Mouse (Mus musculus): ENCODE data around the gene Zfp979.
"Not testable (repeated sequence)": the region's sequence is repeated elsewhere in the genome, so short reads cannot be mapped to it uniquely, and the experiment has no call there.

DNA sequence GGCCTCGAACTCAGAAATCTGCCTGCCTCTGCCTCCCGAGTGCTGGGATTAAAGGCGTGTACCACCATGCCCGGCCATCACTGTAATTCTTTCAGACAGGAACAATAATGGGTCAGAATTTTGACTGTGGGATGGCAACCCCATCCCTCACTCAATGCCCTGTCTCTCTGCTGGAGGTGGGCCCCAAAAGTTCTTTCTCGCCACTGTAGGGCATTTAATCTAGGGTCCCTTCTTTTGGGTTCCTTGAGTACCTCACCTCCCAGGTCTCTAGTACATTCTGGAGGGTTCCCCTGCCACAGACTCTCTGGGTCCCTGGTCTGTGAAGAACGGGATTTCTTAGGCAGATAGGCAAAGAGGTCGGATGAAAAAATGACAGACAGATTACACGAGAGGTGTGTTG lies 71.2 kb downstream of the Zfp979 start:
- TF ChIP-seq CTCF (IDR thresholded peaks at IDR 0.05; ENCODE audit: borderline replicate concordance, insufficient read depth, low read length); POLR2A (IDR thresholded peaks at IDR 0.05; ENCODE audit: low read depth, low read length): not testable (repeated sequence)
